Mouse (Mus musculus) Muller cell, postnatal 12 days (primary cell): ENCODE measurements around the gene Foxn3.

Experiments used
- DNase-seq: peaks from one replicate; pipeline ENCODE4 v3.0.0-alpha.2; 2015; ENCODE audit errors: inconsistent ontology term

Foxn3 gene

DNA sequence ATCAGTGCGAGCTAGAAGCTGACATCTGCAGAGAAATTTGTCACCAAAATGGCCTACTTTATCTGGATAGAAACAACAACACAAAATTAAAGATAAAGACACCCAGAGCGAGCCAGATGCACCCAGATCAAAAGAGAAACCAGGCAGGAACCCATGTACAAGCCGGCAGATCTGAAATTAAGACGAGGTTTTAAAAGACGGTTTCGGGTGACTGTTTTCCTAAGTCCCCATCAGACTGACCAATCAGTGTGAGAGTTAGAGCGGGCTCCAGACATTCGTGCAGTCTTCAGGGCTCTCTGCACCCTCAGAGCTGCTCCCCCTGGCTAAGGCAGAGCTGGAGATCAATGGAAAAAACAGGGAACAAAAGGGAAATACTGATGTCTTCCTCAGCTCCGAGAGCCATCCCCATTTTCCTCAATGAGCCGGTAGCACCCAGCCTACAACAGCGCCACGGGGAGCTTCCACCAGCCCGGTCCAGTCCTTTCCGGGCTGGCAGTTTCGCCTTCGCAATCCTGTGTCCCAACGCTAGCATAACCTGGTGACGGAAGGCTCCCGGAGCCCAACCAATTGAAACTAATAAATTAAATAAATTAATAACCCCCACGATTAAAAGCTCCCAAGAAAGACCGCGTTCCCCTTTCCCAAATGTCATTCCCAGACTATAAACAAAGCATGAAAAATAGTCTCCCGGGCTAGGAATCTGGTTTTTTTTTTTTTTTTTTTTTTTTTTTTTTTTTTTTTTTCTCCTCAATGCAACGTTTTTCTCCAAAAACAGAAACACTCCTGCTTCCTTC is 1.1 kb downstream of the Foxn3 start:
- DNase-seq, result peak; percentile 79

DNA sequence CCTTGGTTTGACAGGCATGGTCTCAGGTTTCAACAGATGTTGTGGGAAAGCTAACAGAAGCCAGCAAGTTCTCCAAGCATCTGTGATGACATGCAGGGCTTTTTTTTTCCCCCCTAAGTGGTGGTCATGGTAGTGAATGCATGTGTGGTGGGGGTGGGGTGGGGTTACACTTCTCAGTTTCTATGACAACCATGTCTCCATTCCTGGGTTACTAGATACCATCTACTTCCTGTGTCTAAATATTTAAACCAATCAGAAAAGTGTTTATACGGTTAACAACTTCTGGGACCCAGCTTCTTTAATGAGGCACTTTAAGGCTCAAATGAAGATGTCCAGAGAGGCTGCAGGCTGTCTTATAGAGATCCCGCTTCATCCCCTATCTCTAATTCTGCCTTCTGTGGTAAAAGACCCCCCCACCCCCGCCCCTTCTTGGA is 2.0 kb downstream of the Foxn3 start:
- peak; percentile 27 for DNase-seq

DNA sequence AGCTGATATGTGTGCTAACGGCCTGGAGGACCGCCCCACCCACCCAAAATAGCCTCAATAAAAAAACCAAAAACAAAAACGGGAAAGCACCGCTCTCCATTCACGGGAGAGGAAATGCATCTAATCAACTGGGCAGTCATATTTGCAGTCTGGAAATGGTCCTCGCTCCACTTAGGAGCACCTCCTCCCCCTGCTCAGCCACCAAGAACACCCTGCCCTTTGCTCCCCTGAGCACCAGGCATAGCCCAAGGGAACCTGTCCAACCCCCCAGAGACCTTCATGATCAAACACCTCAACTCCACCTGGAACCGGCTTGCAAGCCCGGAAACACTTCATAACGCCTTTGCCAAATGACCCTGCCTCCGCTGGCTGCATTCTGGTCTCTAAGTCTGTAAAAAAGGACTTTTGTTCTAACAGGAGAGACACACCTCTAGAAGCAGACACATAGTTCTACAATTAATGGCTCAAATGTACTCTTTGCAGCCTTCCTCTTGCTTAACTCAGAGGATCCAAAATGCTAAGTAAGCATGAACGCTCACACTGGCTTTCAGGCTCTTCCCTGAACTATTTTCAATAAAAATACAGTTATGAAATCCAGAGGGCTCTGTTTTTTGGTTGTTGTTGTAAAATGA is 2.6 kb downstream of the Foxn3 start:
- no peak for DNase-seq

DNA sequence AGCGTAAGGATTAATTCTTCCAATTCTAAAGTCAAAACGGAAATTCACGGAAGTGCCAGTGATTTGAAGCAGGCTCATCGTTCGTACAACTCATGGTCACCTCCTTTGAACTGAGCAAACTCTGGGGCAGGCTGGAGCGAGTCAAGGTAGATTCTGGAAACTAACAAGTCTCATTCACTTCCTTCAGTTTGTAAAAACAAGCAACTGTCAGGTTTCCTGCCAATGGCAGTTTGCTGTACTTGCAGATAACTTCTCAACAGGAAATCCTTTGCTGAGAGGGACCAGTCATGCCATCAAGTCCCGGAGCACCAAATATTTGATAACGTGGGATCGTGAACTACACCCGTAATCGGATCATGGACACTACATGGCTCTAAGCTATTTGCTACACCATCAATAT is 3.9 kb downstream of the Foxn3 start:
- no peak for DNase-seq

DNA sequence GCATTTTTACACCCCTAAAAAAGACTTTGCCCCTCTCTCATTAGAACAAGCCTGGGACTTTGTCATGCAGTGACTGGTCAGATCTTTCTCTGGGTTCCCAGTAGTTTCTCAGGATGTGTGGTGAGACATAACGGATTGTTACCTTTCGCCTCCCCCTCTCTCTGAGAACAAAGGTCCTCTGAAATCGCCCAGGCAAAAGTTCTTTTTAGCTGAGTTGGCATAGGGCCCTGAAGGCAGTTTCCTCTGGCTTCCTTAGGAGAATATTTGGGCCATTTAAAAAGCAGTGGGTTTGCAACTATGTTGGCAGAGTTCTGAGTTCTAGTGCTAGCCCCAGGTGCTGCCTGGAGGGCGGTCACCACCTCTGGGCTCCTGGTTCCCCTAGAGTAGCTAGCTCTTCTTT is 4.9 kb downstream of the Foxn3 start:
- DNase-seq, result no peak

DNA sequence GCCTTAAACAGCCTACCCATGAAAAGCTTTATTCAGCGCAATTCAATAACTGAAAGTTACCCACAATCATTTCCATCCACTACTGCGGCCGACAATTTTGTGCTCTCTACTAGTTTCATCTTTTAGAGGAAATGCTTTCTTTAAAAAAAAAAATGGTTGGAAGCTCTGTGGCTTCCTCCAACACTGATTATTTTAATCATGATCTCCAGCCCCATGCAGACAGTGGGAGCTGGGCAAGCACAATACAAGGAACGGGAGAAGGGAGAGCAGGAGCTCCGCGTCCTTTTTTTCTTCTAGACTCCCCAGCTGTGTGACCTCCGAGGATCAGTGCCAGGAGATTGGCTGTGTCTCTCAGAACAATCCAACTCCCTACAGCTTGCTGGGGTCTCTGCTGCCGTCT is 5.9 kb downstream of the Foxn3 start:
- no peak for DNase-seq

DNA sequence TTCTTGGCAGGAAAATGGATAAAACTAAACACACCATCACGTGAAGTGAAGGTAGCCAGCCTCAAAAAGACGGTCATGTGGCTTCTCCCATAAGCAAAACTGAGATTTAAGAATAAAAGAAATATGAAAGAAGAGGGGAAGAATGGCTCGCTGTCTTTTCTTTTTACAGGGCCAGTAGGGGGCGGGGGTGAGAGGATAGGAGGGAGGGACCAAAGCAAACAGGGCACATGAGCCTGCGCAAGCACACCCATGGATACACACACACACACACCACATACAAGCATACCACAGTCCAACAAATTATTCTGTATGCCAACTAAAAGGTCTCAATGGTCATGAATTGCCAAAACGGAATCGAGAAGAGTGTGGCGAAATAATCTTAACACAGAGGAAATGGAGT is 12.8 kb downstream of the Foxn3 start:
- no peak for DNase-seq

DNA sequence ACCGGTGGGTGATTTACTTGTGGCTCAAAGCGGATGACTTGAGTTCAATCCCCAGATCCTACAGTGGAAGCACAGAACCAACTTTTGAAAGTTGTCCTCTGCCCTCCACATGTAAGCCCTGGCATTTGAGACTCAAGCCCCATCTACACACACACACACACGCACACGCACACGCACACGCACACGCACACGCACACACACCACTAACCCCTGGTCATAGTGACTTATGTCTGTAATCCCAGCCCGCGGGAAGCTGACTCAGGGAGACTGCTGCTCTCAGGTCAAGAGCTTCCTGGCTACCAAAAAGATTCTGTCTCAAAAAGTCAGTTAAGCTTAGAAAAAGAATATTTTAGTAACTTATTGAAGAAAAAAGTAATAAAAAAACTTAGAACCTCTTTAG is 13.6 kb downstream of the Foxn3 start:
- no peak for DNase-seq

DNA sequence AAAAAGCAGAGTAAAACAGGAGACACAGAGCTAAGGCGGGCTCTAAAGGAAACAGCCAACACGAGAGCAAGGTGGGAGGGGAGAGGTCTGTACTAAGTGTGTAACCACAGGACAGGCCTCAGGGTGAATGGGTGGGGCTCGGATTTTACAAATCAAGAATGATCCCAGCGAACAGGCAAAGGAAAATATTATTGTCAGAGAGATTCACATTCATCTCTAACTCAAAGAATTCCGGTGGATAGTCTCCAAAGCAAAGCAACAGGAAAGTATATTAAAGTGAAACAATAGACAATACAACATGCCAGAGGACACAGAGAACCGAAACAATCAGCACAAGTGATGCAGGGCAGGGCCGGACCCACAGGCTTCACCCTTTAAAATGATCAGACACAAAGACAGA is 15.0 kb downstream of the Foxn3 start:
- DNase-seq, result no peak

DNA sequence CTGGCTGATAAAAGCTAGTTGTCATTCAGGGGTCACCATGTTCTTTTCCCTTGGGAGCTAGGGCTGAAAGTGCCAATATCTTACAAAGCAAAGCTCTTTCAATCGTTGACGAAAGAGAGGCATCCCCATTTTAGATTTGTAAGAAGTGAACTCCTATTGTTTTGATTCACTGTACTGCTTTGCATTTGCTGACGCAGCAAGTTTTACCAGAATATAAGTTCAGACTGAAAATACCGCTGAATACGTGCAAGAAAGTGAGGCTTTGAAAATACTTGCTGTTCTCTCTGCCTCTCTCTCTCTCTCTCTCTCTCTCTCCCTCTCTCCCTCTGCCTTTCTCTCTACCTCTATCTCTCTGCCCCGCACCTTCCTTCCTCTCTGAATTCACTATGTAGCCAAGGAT is 16.1 kb downstream of the Foxn3 start:
- no peak for DNase-seq

DNA sequence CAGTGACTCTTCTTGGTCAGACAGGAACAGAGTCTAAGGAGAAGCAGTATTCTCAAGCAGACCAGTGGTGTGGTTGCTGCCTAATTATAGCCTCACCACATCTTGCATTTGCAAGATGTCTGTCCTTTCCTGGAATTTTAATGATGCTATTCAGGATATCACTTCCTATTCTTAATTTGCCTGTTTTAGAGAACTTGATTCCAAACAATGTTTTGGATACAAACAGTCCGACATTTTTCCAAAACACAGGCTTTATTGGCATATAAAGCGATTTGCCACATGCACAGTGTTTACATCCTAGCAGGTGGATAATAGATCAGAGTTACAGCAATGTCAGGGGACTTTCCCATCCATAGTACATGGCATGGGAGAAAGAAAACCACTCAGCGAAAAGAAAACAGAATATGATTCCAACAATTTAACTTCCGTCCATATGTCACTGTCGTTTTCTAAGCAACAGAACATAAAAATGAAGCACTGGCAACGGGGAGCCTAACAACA is 18.1 kb downstream of the Foxn3 start:
- DNase-seq, result no peak

DNA sequence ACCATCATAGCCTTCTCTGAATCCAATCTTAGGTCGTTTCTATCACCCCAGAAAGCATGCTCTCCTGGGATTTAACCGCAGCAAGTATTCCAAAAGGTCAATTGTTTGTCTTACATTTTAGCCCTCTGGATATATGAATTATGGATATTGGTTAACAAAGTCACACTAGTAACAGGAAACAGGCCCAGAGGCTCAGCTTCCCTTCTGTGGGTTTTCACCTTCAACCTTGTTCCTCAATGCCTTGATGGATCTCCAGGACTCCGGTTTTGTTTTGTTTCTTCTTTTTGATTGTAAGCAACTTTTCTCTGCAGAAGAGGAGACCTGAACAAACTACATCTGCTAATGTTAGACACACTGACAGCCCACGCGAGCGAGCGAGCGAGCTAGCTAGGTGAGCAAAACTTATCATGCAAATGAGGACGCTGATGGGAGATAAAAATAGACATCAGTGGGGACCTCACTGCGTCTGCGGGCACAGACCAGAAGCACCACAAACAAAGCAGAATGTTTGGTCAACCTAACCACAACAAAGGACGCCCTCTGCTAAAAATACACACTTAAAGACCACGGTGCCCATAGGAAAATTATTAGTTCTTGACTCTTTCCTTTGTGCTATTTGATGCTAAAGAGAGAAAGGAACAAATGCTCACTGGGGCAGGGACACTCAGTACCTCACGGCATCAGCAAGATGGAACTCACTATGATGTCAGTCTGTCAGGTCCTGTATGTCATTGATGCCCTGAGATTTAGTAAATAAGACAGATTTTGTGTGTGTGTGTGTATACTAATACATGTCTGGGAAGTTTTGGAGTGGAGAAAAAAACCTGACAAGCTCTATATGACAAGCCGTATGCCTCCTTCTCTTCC is 18.9 kb downstream of the Foxn3 start:
- DNase-seq, result no peak

DNA sequence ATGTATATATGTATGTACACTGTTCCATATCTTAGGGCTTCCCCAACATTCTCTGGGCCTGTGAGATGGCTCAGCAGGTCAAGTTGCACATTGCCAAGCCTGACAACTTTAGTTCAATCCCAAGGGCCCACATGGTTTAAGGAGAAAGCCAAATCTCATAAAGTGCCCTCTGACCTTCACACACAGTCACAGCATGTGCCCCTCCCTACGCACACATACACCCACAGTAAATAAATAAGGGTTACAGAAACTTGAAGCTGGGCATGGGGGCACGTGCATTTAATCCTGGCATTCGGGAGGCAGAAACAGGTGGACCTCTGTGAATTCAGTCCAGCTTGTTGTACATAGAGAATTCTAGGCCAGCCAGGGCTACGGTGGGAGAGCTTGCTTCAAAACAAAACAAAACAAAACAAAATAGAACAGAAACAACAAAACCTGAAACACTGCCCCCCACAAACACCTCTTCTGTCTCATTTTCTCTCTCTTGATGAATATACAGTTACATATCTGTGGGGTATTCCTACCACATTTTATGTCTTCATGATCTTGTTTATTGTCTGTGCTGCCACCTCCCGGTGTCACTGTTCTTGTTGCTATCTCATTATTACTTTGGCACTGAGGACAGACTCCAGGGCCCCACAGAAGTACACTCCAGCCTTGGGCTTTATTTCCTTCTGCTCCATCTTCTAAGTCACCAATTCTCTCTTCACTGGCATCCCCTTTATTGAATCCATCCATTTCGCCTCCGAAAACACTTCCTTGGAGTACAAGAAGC is 19.8 kb downstream of the Foxn3 start:
- DNase-seq, result no peak

DNA sequence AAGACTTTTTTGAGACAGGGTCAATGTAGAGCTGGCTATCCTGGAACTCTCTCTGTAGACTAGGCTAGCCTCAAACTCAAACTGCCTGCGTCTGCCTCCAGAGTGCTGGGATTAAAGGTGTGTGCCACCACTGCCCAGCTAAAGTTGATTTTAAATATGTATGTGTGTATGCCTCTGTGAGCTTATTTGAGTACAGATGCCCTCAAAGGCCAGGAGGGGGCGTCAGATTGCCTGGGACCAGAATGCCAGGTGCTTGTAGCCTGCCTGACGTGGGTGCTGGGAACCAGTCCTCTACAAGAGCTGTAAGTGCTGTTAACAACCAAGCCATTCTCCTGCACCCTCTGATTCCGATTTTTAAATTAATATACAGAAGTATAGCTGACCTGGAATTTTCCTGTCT is 23.2 kb downstream of the Foxn3 start:
- no peak for DNase-seq

DNA sequence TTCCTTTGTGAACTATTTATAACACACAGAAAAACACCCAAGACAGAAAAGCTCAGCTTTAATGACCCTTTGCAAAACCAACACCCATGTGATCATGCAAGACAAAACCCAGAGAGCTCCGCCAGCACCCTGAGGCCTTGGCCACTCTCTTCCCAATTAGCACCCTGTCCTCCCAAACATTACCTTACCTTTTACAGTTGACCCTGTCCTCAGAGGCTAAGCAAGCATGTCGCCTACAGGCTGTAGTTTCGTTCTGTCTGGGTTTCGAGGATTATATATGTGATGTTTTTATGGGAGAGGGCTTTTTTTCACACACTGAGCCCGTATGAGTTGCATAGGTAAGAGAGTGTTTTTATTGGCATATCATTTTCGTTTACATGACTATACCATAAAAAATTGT is 26.1 kb downstream of the Foxn3 start:
- DNase-seq, result no peak

DNA sequence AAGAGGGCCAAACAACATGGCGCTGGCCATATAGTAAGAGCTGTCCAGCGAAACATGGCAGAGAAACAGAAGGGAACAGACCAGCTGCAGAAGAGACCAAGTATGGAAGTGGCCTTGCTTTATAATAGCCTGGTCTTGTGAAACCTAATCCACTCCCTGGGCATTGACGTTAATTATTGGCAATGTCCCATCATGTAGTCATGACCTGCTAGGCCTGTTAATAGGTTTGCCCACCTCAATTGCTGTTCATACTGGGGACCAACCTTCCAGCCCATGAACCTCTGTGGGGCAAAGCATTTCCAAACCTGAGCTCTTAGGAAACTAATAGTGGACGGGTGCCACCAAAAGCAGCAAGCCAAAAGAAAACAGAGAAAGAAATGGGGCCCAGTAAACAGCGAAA is 27.0 kb downstream of the Foxn3 start:
- no peak for DNase-seq

DNA sequence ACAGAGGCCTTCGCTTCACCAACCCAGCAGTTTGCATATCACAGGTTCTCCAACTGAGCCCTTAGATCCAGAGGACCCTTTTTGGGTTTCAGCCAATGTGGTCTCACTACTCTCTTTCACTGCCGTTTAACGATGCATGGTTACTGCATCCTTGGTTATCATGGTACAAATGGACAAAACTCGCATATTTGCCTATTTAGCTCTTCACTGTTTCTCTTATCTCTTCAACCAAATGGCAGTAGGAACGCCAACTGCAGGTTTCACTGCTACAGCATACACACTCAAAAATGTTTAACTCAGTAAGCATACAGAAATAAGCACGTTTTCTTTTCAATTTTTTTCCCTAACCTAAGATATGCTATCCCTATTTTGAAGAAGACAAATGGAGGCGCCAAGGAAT is 31.0 kb downstream of the Foxn3 start:
- DNase-seq, result no peak

DNA sequence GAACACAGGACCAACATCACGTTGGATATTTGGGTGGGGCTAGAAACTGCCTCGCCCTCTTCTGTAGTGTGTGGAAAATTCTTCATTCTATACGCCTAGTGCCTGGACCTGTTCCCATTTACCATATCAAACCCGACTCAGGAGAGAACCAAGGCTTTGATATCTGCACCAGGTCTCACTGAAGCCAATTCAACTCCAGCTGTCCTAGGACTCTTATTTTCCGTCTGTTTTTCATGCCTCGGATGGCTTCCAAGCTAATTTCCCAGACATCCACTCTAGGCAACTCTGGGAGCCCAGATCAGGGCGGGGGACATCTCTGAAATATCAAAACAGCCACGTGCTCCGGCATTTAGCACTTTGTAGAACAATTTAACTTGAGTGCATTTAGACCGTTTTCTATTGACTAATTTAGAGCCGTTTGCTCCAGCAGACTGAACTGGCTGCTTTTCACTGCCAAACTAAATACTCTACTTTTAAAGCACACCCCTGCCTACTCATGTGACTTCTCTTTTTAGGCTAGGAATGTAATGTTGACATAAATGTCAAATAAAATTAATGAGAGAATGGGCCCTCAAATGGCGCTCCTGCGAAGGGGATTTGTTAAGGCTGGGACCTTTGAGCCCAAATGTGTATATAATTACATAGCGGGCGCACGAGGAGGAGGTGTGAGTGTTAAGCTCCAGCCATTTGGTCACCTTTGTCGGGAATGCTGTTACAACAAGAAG is 33.5 kb downstream of the Foxn3 start:
- no peak for DNase-seq

DNA sequence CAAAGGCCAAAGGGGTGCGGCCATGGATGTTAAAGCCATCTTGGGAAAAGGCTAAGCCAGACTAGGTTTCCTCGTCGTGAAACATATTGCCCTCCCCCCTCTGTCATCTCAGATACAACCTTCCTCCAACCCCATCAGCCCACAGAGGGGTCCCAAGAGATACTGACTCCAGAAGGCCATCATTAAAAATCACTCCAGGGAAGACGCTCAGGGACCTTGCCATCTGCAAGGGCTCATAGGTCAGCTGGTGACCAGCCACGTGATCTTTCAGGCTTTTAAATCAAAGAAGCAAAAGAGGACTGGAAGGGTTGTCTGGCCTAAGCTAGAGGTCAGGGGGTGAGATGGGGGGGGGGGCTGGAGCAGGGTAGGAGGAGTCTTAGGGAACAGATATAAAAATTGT is 34.4 kb downstream of the Foxn3 start:
- no peak for DNase-seq

DNA sequence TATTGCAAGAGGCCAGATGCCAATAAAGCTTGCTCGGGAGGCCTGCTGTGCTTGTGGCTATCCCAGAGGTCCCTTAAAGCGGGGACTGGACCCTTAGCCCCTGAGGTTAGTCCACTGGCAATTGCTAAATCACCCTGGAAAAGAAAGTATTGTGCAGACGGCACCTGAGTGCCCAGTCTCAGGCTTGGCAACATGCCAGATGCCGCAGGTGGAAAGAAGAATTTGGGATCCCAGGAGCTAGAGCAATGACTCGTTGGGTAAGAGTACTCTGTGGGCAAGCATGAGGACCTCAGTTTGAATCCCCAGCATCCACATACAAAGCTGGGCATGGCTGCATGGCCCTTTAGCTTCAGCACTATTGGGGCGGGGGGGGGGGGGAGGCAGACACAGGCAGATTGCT is 35.9 kb downstream of the Foxn3 start:
- DNase-seq, result no peak

DNA sequence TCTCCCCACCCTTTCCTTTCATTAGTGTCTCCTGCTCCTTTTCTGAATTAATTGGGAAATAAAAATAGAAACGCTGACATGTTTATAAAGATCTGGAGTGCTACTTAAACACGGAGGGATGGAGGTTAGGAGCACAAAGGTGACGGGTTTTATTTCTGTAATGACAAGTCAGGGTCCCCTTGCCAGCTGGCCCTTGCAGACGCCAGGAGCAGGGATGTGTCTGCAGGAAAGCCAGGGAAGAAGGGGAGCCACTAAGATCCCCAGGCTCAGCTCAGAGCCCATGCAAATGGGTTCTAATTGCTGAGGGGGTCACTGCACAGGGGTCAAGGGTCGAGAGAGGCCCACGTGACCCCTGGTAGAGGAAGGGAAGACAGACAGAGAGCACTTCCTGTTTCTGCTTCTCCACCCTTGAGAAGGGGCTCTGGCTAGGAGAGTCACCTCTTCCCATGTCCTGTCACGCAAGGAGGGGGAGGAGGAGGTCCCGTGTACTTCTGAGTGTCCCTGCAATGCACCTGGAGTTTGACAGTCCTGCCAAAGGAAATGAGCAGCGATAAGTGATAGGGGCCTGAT is 36.7 kb downstream of the Foxn3 start:
- DNase-seq, result no peak
